Mouse (Mus musculus) left cerebral cortex, adult 11 months (tissue): ENCODE measurements at regions not wholly inside any gene's neighbourhood (a gene's known extent, or its start where the extent isn't known, plus 50 kb on each side); places are given as distances from the start of the nearest gene placed in this dataset.
A peak's percentile ranks its signal among the peaks of the same experiment; 100 is the strongest.
"Not testable (repeated sequence)": the region's sequence is repeated elsewhere in the genome, so short reads cannot be mapped to it uniquely, and the experiment has no call there.

Experiments
- DNase-seq: peaks from one replicate; pipeline ENCODE4 v3.0.0; 2022; ENCODE audit warnings: low spot score

DNA sequence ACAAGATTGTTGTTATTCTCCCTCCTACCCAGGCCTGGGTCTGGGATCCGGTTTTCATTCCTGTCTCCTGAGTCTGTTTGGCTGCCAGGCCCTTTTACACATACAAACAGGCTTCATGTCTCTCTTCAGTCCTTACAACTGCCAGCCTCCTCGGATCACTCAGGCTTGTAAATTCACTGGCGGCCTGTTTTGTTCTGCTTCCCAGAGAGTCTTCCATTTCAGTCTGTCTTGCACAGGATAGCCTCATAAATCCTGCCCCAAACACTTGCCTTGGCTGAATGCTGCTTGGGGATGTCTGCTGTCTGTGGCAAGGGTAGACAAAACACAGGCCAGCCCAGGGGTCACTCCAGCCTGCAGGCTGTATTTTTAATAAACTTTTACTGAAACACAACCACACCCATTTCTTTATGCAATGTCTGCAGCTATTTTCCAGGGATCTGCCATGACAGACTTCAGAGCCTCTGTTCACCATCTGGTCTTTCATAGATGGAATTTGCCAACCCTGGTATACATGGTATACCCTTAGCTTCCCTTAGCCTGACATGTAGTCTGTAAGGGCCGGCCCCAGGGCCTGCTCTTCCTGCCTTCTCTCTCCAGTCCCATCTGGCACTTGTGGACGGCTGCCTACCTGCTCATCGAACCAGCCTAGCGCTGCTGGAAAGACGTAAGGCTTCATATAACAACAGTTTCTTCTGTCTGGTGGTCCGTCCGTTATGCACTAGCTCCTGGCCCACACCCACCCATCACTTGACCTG is 149.0 kb upstream of the Mocs1 start:
- DNase-seq = no peak

DNA sequence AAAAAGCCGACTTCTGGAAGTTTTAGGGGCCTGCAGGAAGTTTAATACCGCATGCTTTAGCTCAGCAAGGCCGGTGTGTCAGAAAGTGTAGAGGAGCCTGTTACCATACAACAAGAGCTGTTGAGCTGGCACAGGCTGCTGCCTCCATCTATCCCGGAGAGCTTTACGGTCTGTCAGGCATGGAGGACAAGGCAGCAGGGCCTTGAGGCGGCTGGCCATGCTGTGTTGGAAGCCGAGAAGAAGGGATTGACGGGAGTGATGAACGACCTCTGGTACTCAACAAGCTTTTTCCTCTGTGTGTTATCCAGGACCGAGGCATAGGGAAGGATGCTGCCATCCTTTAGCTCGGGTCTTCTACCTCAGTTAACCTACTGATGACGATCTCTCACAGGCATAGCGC is 146.8 kb upstream of the Mocs1 start:
- DNase-seq = no peak

DNA sequence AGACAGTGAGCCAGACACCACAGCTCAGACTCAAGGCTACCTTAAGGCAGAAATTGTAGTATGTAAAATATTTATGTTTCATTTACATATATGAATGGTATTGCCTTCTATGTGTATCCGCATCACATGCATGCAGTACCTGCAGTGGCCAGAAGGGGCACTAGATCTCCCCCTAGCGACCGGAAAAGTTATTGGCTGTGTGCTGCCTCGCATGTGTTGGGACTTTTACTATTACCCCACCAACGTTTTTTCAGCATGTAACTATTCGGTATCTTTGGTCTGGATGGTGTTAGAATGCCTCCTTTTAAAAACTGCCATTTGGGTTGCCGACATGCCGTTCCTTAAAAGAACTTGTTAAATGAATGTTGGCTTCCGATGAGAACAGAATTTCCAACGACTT is 145.7 kb upstream of the Mocs1 start:
- no peak for DNase-seq

DNA sequence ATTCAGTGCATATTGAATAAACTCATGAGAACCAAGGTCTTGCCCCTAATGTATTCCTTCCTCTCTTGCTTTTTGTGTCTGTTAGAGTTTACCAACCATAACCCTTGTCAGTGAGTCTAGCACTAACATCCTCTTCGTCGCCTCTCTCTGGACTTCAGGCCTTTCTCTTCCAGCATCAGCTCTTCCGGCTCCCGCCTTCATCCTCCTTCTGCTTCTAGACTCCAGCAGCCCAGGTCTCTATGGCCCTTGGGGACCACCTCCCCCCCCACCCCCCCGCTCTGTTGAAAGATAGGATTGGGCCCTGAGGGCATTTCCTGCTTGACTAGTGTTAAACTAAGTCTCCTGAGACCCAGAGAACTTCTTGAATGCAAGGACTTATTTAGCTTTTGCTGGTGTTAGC is 144.7 kb upstream of the Mocs1 start:
- no peak for DNase-seq

DNA sequence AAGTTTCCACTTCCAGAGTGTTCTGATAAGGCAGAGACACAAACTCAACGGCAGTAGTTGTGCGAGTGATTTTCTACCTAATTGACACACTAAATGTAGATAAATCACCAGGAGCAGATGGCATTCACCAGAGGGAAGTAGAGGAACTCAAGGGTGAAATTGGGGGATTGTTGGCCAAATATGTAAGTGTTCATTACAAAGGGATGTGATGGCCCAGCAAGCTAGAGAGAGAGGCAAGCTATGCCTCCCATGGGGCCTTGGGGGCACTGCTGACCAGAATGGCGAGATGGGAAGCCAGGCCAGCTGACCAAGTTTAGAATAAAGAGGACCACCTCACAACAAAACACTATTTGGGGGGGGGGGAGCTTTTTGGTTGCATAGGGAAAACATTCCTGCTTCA is 136.5 kb upstream of the Mocs1 start:
- no peak for DNase-seq

DNA sequence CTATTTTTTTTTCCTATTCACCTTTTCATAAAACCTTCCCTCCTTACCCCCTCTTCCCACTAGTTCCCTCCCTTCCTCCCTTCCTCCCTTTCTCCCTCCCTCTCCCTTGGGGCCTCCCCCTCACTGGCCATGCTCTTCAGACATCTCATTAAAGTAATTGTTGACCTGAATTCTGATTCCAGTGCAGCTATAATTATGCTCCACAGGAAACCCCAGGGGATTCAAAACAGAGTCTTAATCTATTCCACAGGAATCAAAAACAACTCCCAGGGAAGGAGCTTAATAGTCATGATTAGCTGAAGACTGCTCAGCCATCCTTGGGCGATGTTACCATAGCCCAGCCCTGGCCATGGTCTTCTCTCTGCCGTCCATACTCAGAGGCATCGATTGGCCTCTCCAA is 123.7 kb upstream of the Mocs1 start:
- no peak for DNase-seq

DNA sequence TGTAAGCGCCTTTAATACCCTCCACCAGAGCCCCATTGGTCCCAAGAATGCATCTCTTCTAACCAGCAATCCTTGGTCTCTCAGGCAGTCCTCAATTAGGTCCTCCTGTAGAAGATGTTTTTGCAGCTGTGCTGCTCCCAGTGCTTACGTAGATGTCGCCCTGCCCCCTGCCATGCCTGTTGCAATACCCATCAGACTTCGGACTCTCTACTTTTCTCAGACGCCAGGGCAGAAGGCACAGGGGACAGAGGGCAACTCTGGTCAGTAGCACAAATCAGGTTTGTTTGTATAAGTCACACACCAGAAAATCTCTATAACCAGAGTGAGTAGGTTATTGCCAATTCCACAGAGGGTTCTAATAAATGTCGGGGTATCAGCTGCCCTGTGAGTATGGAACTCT is 123.0 kb upstream of the Mocs1 start:
- DNase-seq = no peak

DNA sequence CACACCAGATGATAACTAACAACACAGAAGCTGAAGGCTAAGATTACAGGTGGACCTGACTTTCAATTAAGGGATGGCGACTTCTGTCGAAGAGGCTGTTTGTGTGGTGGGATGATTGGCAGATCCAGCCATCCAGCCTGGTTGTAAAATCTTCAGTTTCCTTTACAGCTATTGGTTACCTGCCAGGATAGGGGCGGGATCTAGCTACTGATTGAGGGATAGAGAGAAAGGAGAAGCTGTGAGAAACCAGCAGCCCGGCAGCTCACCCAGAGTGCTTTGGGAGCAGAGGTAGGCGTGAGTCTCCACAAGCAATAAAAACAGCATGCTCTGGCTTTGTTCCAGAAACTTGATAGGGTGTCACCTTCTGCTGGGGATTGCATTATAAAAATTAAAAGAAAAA is 119.1 kb upstream of the Mocs1 start:
- DNase-seq = peak; percentile 80

DNA sequence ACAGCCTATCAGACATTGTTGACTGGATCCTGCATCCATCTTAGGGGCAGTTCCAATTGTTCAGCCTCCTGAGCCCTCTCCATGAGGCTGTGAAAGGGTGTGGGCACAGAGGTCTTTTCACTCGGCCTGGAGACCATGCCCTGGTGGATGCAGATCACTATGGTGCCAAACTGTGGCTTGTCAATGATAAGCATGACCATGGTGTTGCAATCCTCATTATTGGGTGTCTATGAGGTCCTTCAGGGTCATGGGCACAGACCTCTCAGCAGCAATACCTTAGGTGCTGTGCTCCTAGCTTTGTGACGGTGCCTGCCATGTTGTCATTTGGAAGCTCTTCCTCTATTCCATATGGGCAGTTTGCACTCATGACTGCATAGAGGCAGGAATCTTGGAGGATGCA is 114.0 kb upstream of the Mocs1 start:
- no peak for DNase-seq

DNA sequence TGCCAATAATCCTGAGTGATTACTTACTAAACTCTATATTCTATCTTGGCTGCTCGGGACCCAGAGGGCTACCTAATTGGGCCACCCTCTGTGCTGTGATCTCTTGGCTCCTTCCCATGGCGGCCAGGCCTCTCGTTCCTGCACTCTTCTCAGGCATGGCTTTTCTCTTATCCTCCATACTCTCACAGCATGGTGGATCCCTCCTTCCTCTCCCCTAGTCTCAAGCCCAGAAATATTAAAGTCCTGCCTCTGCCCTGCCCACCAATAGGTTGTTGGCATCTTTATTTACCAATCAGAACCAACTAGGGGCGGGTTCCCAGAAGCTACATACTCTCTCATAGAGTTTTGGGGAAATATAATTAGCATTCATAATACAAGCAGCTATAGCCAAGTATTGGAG is 100.6 kb upstream of the Mocs1 start:
- no peak for DNase-seq

DNA sequence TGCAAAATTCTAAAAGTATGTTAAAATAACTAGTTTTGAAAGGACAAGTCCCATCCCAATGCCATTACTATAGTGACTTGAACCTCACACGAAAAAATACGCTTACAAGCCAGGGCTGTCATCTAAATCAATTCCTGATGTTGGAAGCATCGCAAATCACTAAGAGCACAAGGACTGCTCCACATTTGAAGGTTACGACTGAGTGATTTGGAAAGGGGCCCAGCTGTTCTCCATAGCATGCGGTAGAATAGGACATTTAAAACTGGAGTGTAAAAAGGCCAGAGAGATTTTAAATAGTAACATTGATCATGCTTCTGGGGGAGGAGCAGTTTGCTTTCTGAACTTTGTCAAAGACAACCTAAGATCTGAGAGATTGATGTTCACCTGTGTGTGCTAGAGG is 92.8 kb upstream of the Mocs1 start:
- no peak for DNase-seq

DNA sequence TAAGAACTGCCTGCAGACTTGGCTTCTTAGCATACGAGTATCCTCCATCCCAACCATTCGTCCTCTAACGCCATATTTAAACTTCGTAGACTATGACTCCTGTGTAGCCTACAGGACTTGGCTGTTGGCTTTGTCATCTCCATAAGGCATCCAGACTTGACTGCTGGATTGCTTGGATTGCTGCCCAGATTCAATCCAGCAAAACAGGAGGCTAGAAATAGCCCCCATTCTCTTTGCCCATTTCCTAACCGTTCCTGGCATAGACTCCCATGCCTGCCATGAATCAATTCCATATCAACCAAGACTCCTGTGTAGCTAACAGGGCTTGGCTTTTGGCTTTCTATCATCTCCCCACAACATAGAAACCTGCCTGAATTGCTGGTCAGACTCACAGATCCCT is 90.3 kb upstream of the Mocs1 start:
- DNase-seq = no peak

DNA sequence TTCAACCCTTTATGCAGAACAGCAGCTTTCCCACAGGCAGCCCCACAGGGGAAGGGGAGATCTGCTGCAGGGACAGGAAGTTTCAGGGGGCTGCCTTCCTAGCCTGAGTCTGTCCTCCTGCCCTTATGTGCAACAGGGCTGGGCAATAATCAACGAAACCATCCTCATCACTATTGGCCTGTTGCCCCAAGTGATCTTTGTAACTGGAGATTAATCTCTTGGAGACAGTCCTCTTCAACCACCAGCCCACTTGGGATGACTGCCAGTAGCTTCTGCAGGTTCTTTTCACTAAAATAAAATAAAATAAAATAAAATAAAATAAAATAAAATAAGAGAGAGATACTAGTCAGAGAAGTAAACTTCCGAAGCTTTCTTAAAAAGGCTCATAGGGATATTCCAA is 85.5 kb upstream of the Mocs1 start:
- no peak for DNase-seq

DNA sequence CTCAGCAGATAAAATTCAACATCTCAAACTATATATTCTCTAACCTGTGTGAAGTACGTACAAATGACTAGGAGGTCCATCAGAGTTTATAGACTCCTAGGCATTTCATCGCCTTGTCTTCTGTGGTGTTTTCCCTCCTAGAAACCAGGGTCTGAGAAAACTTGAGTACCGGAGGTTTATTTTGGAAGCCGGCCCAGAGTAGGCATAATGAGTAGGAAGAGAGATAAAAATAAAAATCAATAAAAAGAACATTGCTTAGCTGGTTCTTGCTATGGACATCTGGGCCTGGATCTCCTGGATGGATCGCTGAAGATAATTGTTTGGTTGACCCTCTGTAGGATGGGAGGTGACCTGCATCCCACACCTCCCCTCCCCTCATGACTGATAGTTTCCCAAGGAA is 81.5 kb upstream of the Mocs1 start:
- DNase-seq = peak; percentile 12

DNA sequence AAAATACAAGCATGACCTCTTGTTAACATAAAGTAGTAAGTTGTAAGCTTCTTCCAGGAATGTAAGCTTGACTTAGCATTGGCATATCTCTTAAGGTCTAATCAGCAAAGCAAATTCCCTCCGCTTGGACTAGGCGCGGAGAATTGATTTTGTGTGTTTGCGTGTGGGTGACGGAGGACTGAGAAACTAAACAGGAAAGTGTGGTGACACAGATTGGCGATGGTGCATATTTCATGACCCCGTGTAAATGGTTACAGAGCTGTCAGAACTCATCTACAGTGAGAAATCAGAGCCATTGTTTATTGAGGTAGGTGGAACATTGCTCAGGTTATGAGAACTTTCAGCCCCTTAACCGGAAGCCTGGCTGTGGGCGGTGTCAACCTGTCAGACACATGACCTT is 78.8 kb upstream of the Mocs1 start:
- DNase-seq = no peak

DNA sequence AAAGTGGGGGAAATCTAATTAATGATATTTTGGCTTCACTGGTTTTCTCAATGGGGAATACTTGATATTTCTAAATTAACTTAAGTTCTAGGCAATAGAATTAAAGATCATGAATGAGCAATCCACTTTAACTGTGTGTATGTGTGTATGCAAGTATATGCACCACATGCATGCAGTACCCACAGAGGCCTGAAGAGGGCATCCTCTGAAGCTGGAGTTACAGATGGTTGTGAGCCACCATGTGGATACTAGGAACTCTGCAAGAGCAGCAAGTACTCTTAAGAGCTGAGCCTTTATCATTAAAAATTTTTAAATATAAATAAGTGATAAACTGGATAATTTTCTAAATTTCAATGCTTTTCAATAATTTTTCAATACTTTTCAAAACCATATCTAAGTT is 69.0 kb upstream of the Mocs1 start:
- DNase-seq = no peak

DNA sequence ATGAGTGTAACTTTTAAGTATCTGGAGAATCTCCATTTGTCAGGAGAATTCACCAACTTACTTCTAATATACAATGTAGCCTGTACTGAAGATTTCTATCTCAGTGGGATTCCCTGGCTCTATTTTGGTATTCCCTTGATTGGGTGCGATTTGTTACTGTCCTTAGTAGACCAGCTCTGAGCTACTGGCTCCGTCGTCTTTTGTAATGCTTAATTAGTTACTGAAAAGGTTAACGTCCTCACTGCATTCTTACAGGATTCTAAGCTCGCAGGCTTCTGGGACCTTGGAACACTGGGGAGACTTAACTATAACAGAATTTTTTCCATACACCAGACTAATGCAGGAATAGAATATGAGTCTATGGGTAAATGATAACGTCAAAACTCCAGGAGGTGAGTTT is 67.9 kb upstream of the Mocs1 start:
- not testable (repeated sequence) for DNase-seq

DNA sequence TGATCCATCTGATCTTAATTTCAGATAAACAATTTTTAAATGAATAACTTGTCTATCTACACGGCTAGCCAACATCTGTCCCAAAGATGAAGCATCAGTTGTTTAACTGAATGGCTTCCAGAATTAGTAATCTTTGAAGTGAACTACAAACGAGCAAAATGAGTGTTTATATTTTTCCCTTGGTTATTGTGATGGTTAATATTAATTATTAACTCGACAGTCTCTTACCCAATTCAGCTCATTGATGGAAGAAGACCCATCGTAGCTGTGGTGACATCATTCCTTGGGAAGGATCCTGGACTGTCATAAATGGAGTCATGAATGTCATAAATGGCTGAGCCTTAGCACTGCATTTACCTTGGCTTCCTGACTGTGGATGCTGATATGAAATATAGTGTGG is 60.4 kb upstream of the Mocs1 start:
- no peak for DNase-seq

DNA sequence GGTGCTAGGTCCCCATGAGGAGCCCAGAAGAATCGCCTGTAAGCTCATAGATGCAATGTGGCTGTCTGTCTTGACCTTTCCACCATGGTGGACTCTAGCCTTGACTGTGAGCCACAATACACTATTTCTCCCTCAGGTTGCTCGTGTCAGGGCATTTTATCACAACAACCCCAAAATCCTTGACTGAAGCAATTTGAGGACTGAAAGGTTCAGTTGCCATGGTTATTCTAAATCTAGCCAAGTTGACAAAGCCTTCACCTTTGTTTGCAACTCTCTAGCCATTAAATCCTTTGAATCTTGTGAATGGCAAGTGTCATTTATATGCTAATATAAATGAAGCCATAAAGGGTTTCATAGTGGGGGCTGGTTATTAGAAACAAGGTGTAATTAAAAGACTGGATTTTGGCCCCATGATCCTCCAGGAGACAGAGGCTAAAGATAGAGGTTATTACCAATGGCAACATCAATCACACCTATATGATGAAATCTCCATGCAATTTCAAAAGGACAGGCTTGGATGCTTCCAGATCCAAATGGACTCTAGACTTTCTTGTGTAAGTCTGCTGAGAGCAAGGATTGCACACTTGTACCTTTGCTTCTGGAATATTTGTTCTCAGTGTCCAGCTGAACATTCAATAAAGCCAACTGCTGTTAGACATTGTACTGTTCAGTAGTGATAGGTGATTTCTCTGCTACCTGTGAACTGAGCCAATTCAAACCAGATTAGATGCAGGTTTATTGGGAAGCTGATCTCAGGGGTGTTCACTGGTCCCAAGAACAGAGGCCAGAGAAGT is 59.5 kb upstream of the Mocs1 start:
- no peak for DNase-seq

DNA sequence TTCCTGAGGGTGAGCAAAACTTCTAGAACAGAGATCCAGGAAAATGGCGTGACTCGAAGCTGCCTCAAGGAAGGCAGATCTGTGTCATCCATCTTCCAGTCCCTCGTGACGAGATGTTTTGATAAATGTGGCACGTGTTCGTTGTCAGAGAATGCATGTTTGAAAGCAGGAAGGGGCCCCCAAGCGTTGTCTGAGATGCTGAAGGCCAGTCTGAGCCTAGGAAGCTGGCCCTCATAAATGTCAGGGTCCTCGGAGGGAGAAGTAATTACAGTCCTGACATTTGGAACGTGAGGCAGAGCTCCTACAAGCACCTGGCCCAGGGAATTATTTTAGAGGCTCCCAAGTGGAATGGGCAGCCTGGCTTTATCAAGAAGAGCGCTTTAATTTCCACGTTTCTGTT is 50.5 kb upstream of the Mocs1 start:
- DNase-seq = no peak
